Mouse (Mus musculus) C2C12 (cell line): ENCODE results near the gene Fkbp2. TPM values are rescaled to one million over a fixed set of nuclear protein-coding genes. Genes with fewer than 3 reads are reported as not detected.

Experiments used
- H3K27me3 ChIP-seq: one replicate; pipeline ENCODE4 v1.6.1; 2011; ENCODE audit not compliant: control insufficient read depth, insufficient read depth, insufficient read length
- H3K36me3 ChIP-seq: one replicate; pipeline ENCODE4 v1.6.1; 2011; ENCODE audit not compliant: control insufficient read depth, insufficient read depth
- H3K4me3 ChIP-seq: one replicate; pipeline ENCODE4 v1.5.1; 2011; ENCODE audit warnings: mild to moderate bottlenecking, control low read depth; ENCODE audit not compliant: poor library complexity, insufficient read depth, severe bottlenecking
- H3K79me2 ChIP-seq: one replicate; pipeline ENCODE4 v1.6.1; 2011; ENCODE audit not compliant: control insufficient read depth, insufficient read depth
- H3K79me3 ChIP-seq: one replicate; pipeline ENCODE4 v1.6.1; 2011; ENCODE audit warnings: low read depth, control low read depth
- H3ac ChIP-seq: one replicate; pipeline ENCODE3; 2011; ENCODE audit warnings: low read depth; ENCODE audit not compliant: control insufficient read depth, insufficient read length
- CEBPB ChIP-seq: IDR thresholded peaks from one replicate; pipeline ENCODE4 v1.6.1; 2011; ENCODE audit warnings: low read depth, mild to moderate bottlenecking, control low read depth, moderate library complexity
- CTCF ChIP-seq: IDR thresholded peaks from one replicate; pipeline ENCODE4 v1.5.1; 2011; ENCODE audit not compliant: control insufficient read depth, insufficient read depth, insufficient read length
- FOSL1 ChIP-seq: IDR thresholded peaks from one replicate; pipeline ENCODE4 v1.8.0; 2011; ENCODE audit warnings: mild to moderate bottlenecking, low read length; ENCODE audit not compliant: poor library complexity, insufficient read depth, severe bottlenecking
- MAX ChIP-seq: IDR thresholded peaks from one replicate; pipeline ENCODE4 v1.6.1; 2011; ENCODE audit warnings: mild to moderate bottlenecking, control low read depth
- MYOD1 ChIP-seq: IDR thresholded peaks from one replicate; pipeline ENCODE4 v1.6.1; 2011; ENCODE audit warnings: low read depth; ENCODE audit not compliant: control insufficient read depth, insufficient read length
- MYOG ChIP-seq: IDR thresholded peaks from one replicate; pipeline ENCODE4 v1.6.1; 2011; ENCODE audit not compliant: control insufficient read depth, insufficient read length; ENCODE audit errors: extremely low read depth
- USF1 ChIP-seq: IDR thresholded peaks from one replicate; pipeline ENCODE4 v1.6.1; 2011; ENCODE audit warnings: low read depth, mild to moderate bottlenecking, control low read depth, moderate library complexity
- polyA plus RNA-seq: library from polyadenylated mRNA; unstranded; fragments of >200 nt; fragmentation: generic; extraction: Trizol; gene quantifications from one replicate; pipeline ENCODE4 v1.2.1, GENCODE M21; 2012; ENCODE audit warnings: missing spikeins

The Fkbp2 gene
- polyA plus RNA-seq, 1 experiment = 148 TPM

DNA sequence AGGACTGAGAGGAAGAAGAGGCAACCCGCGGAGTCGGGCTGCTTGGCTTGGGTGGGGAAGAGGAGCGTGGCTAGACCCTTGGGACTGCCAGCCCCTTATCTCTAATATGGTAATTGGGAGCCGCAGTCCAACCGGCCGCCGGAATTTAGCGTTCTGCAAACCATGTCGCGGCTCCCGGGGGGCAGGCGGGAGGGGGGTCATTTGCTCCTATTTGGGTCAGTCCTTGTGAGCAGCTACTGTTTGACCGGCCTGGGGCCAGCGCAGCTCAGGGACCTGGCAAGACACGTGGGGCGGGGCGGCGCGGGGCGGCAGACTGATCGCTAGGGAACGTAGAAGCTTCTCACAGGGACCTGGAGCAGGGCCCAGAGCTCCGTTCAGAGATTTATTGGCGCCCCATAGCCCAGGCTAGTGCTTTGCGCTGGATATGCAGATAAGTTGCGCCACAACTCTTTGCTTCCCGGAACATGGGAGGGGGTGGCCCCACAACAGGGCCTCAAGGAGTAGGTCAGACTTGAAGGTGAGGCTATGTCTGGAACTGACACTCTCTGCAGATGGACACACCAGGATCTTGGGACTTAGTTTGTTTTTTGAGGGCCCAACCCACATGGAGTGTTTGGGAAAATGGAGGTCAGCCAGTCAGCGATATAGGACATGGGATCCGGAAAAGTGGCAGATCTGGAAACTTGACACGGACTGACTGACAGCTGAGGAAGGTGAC is 28.1 kb downstream of the Fkbp2 start:
- Histone ChIP-seq H3K36me3 (peaks cover 30% of the 10 kb centered on the region), H3K79me3 (no peaks in the 10 kb centered on the region), H3K4me3 (peak overlapping the region; percentile 46), H3K27me3 (no peaks in the 10 kb centered on the region), H3K79me2 (no peaks in the 10 kb centered on the region), H3ac (peak overlapping the region; percentile 52)
- no peak for TF ChIP-seq USF1
- TF ChIP-seq CEBPB = peak; percentile 3

DNA sequence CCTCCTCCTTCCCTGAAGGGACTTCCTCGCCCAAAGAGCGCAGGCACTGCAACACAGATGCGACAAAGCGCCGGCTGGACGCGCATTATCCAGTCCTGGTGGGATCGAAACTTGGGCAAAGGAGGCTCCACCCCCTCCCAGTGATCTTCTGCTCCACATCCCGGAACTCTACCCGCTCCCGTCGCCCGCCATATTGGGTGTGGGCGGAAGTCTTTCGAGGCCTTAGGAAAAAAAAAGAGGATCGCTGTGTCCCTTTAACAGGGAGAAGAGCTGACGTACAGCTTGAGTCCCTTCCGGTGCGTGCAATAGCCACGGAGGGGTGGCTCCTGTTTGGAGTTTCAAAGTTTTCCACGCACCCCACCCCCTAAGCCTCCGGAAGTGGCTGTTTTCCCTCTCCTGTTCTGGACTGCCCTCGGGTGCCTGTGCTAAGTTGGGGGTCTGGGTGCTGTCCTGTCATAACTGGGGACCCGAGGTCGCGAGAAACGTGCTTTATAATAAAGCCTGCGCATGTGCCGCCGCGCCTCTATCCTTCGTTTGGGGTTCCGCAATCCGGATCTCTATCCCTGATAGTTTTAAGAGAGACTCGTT is 28.8 kb downstream of the Fkbp2 start:
- H3K27me3 ChIP-seq = no peaks in the 10 kb centered on the region
- H3K4me3 ChIP-seq = peak overlapping the region; percentile 46
- no peaks in the 10 kb centered on the region for H3K79me3 ChIP-seq
- H3K79me2 ChIP-seq = no peaks in the 10 kb centered on the region
- no peak for TF ChIP-seq USF1
- TF ChIP-seq CEBPB = no peak
- TF ChIP-seq FOSL1 = no peak
- TF ChIP-seq MYOG = no peak
- TF ChIP-seq MAX = peak; percentile 89
- no peak for TF ChIP-seq MYOD1
- H3K36me3 ChIP-seq = peaks cover 29% of the 10 kb centered on the region
- peak overlapping the region; percentile 92 for H3ac ChIP-seq

DNA sequence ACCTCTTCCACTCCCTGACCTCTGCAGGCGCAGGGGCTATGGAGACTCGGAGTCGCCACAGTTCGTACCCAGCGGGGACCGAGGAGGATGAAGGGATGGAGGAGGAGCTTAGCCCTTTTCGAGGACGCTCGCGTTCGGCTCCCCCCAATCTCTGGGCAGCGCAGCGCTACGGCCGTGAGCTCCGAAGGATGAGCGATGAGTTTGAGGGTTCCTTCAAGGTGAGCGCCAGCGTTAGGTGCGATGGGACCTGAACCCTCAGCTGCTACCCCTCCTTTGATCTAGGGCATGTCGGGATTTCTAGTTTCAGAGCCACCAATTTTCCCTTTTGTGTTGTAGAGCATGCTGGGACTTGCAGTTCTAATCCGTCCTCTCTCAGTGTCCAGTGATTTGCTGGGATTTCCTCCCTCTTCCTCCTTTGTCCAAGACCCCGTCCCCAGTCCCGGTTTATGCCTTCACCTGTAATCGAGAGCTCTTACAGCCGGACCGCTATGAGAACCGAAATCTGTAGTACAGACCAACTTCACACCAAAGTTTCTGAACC is 29.6 kb downstream of the Fkbp2 start:
- no peaks in the 10 kb centered on the region for H3K27me3 ChIP-seq
- TF ChIP-seq FOSL1 (no peak), MYOD1 (no peak), USF1 (no peak)

DNA sequence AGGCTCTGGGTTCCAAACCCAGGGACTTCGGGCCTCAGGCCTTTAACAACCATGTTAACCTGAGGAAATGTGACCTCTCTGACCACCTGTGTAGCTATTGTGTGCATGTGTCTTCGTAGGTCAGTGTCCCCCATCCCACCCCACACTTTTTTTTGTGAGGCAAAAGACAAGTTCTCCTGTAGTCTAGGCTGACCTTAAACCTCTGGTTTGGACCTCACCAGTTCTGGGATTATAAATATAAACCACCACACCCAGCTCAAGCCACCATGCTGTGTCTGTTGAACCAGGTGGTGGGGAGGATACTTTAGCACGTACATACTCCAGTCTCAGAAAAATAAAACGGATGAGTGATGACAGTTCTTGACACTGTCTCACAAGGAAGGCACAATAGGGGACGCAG is 30.4 kb downstream of the Fkbp2 start:
- Histone ChIP-seq H3K27me3 (no peaks in the 10 kb centered on the region), H3K4me3 (no peak overlapping the region), H3ac (peak overlapping the region; percentile 39), H3K36me3 (peaks cover 24% of the 10 kb centered on the region), H3K79me3 (no peaks in the 10 kb centered on the region), H3K79me2 (no peaks in the 10 kb centered on the region)
- TF ChIP-seq FOSL1 (no peak), CTCF (no peak), MAX (no peak), USF1 (no peak), CEBPB (no peak), MYOG (no peak), MYOD1 (no peak)

More for the DNA sequence above, 29.6 kb downstream of the Fkbp2 start:
- Histone ChIP-seq H3K4me3 (peak overlapping the region; percentile 46), H3K79me2 (no peaks in the 10 kb centered on the region), H3ac (peak overlapping the region; percentile 92), H3K36me3 (peaks cover 29% of the 10 kb centered on the region), H3K79me3 (no peaks in the 10 kb centered on the region)

DNA sequence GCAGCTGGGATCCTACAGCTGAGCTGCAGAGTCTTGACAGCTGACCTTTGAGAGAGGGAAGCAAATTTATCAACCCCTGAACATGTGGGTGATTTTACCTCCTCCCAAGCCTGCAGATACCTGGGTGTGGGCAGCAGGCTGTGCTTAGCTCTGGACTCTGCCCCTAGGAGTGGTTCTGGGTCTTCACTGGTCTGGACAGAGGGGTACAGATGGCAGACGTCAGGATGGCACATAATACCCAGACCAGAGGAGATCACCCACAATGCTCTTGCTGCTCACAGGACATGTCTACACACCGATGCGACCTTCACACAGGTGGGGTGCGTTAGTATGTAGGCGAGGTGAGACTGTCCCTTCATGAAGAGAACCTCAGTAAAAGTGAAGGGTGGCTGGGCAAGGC is 30.8 kb downstream of the Fkbp2 start:
- H3K4me3 ChIP-seq = no peak overlapping the region
- no peak overlapping the region for H3ac ChIP-seq
- no peaks in the 10 kb centered on the region for H3K79me3 ChIP-seq
- no peaks in the 10 kb centered on the region for H3K27me3 ChIP-seq
- H3K79me2 ChIP-seq = no peaks in the 10 kb centered on the region
- H3K36me3 ChIP-seq = peaks cover 20% of the 10 kb centered on the region
- TF ChIP-seq CTCF (no peak), CEBPB (no peak), MYOD1 (no peak), USF1 (no peak), MAX (no peak), FOSL1 (no peak), MYOG (no peak)

DNA sequence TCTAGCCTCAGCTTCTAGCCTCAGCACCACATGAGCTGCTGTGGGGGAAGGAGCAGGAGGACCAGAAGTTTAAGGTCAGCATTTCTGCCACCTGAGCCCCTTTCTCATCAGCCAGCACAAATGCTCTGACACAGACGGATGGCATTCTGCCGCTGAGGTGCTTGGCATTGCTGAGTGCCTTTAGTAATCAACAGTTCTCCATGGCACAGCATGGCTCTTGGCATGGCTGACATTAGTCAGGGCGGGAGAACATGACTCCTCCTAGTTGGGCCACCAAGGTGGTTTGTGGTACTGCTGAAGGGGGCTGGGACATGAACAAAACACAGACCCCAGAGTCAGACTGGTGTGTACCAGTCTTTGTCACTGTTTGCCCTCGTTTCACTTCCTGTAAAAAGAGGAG is 32.1 kb downstream of the Fkbp2 start:
- Histone ChIP-seq H3ac (no peak overlapping the region), H3K36me3 (peaks cover 7% of the 10 kb centered on the region), H3K79me2 (peaks cover 10% of the 10 kb centered on the region), H3K79me3 (no peaks in the 10 kb centered on the region), H3K4me3 (no peak overlapping the region), H3K27me3 (no peaks in the 10 kb centered on the region)
- TF ChIP-seq CEBPB = no peak
- TF ChIP-seq MAX = no peak
- TF ChIP-seq FOSL1 = no peak
- TF ChIP-seq USF1 = no peak
- TF ChIP-seq CTCF = no peak
- TF ChIP-seq MYOG = no peak
- no peak for TF ChIP-seq MYOD1
